Comparison of ENCODE assay signal across 22 mouse cellular contexts in genomic region chr15:94664612-94665011, GRCm38 (mm10). TPM values are rescaled to one million over a fixed set of nuclear protein-coding genes. Genes with fewer than 3 reads are reported as not detected.
DNase-seq lines count a peak whose midpoint lies in the region; ATAC-seq and TF ChIP-seq lines count a peak whose summit lies in the region.
"Had no signal": no experiment of that assay in that cellular context is flagged by ENCODE, and none has a peak within 500 bp of the region (broad histone marks: within the 10 kb centered on the region; RNA-seq: fewer than 3 reads in every experiment).

No protein-coding gene starts in this region.

- H3K9me3 ChIP-seq in intestine, embryonic 15.5 days, result no peaks in the 10 kb centered on the region
- H3K9me3 ChIP-seq in intestine, postnatal 0 days (ENCODE audit: control insufficient read depth), result no peaks in the 10 kb centered on the region
- H3K9me3 ChIP-seq: embryonic facial prominence, embryonic 10.5 days; embryonic facial prominence, embryonic 12.5 days; forebrain, embryonic 13.5 days; forebrain, embryonic 15.5 days had no signal

- no peak overlapping the region for H3K4me3 ChIP-seq in intestine, embryonic 15.5 days (replicated peaks)
- H3K4me3 ChIP-seq in intestine, postnatal 0 days (ENCODE audit: low read depth, low read length), result no peak overlapping the region
- H3K4me3 ChIP-seq: embryonic facial prominence, embryonic 10.5 days; embryonic facial prominence, embryonic 12.5 days; forebrain, embryonic 13.5 days; forebrain, embryonic 15.5 days had no signal

- peak; percentile 65 for ATAC-seq in intestine, embryonic 15.5 days
- no peak for ATAC-seq in intestine, postnatal 0 days
- 0 out of 2 replicates have a peak, but pooled peaks have one; percentile 18 for ATAC-seq in megakaryocyte-erythroid progenitor cell, adult 5-6 weeks (replicated peaks; ENCODE audit: low FRiP score, low TSS enrichment, poor library complexity, severe bottlenecking)
- ATAC-seq in granulocyte monocyte progenitor cell, adult 5-6 weeks (replicated peaks; ENCODE audit: poor library complexity, severe bottlenecking), result no peak
- ATAC-seq: CD4-positive, CD25-positive, alpha-beta regulatory T cell, adult 4 months; forebrain, embryonic 13.5 days; forebrain, embryonic 15.5 days; forebrain, postnatal 0 days had no signal

- no peak overlapping the region for H3K4me2 ChIP-seq in intestine, embryonic 15.5 days (replicated peaks)
- no peak overlapping the region for H3K4me2 ChIP-seq in intestine, postnatal 0 days (replicated peaks; ENCODE audit: low read depth)
- H3K4me2 ChIP-seq: embryonic facial prominence, embryonic 12.5 days; forebrain, embryonic 13.5 days; forebrain, embryonic 15.5 days had no signal

- H3K27ac ChIP-seq in intestine, embryonic 15.5 days, result no peak overlapping the region
- no peak overlapping the region for H3K27ac ChIP-seq in intestine, postnatal 0 days (ENCODE audit: low read depth, low read length)
- H3K27ac ChIP-seq: embryonic facial prominence, embryonic 10.5 days; embryonic facial prominence, embryonic 12.5 days; forebrain, embryonic 13.5 days; forebrain, embryonic 15.5 days had no signal

- TF ChIP-seq CTCF in intestine, postnatal 0 days (IDR thresholded peaks at IDR 0.05; ENCODE audit: low read depth), result no peak

- 0 out of 2 replicates have a peak, but pooled peaks cover 4% of the 10 kb centered on the region for H3K4me1 ChIP-seq in intestine, embryonic 15.5 days (replicated peaks)
- H3K4me1 ChIP-seq in intestine, postnatal 0 days (replicated peaks; ENCODE audit: control insufficient read depth, insufficient read depth, low read length), result no peaks in the 10 kb centered on the region
- H3K4me1 ChIP-seq: embryonic facial prominence, embryonic 12.5 days; forebrain, embryonic 13.5 days had no signal

- no peak for DNase-seq in frontal cortex, postnatal 10 days (ENCODE audit: low spot score in 2 of 2)
- DNase-seq: adrenal gland, adult 2 months; adrenal gland, postnatal 10 days; adrenal gland, postnatal 25 days; B cell, adult 2 months; cerebellum, adult 11 months; cerebellum, adult 18-20 months; cerebellum, adult 8-10 months; cerebellum, postnatal 10 days; cerebellum, postnatal 25 days; forebrain, postnatal 0 days had no signal

- no peaks in the 10 kb centered on the region for H3K27me3 ChIP-seq in intestine, embryonic 15.5 days (replicated peaks)
- no peaks in the 10 kb centered on the region for H3K27me3 ChIP-seq in intestine, postnatal 0 days (replicated peaks; ENCODE audit: control insufficient read depth, insufficient read depth, low read length)
- H3K27me3 ChIP-seq: CH12.LX; embryonic facial prominence, embryonic 12.5 days; forebrain, embryonic 13.5 days; forebrain, embryonic 15.5 days had no signal

- no peaks in the 10 kb centered on the region for H3K36me3 ChIP-seq in intestine, embryonic 15.5 days
- H3K36me3 ChIP-seq in intestine, postnatal 0 days (ENCODE audit: control insufficient read depth, insufficient read depth), result no peaks in the 10 kb centered on the region
- H3K36me3 ChIP-seq: embryonic facial prominence, embryonic 10.5 days; embryonic facial prominence, embryonic 12.5 days; forebrain, embryonic 15.5 days; G1E had no signal

- 69% methylated on average over 6 of the region's 6 CpGs for WGBS in intestine, embryonic 15.5 days
- 46% methylated on average over 6 of the region's 6 CpGs for WGBS in intestine, postnatal 0 days

- H3K9ac ChIP-seq in intestine, embryonic 15.5 days, result no peak overlapping the region
- no peak overlapping the region for H3K9ac ChIP-seq in intestine, postnatal 0 days (ENCODE audit: low read depth, low read length)
- H3K9ac ChIP-seq: embryonic facial prominence, embryonic 12.5 days; forebrain, embryonic 13.5 days; forebrain, embryonic 15.5 days; forebrain, postnatal 0 days had no signal

RNA-seq across cellular contexts. Expression of gene Tmem117, which starts 35.6 kb away (rescaled TPM):
- 2.5 and 2.6 TPM in 2 replicates for polyA plus RNA-seq in intestine, embryonic 15.5 days (2015; fragmentation: Nextera tagmentation; extraction: Ambion mirVana)
- 2.7 and 3.8 TPM in 2 replicates for polyA plus RNA-seq in intestine, postnatal 0 days (2015; fragmentation: Nextera tagmentation; extraction: Ambion mirVana)
- not detected in 2 replicates for total RNA-seq in megakaryocyte-erythroid progenitor cell, adult 5-6 weeks (2014; fragmentation: Nextera tagmentation)
- not detected in 2 replicates for total RNA-seq in megakaryocyte-erythroid progenitor cell, adult 5-6 weeks (2017)
- not detected in 2 replicates for total RNA-seq in granulocyte monocyte progenitor cell, adult 5-6 weeks (2014; fragmentation: Nextera tagmentation)
- total RNA-seq in granulocyte monocyte progenitor cell, adult 5-6 weeks (2017), result not detected in 2 replicates
- total RNA-seq: CH12.LX had no signal
- polyA plus RNA-seq: CD4-positive, CD25-positive, alpha-beta regulatory T cell, adult 4 months; G1E had no signal

Comparison
In these comparisons a context has a peak if more than half of its experiments do, and no peak if none do; other contexts are left out.
1. ATAC-seq: peak in intestine, embryonic 15.5 days (single experiment) and megakaryocyte-erythroid progenitor cell, adult 5-6 weeks (single experiment); none in intestine, postnatal 0 days (single experiment) and granulocyte monocyte progenitor cell, adult 5-6 weeks (single experiment).